Mouse (Mus musculus) intestine, embryonic 14.5 days (tissue): ENCODE data around the gene Gm26602. TPM values are rescaled to one million over a fixed set of nuclear protein-coding genes. Genes with fewer than 3 reads are reported as not detected.
A peak's percentile ranks its signal among the peaks of the same experiment; 100 is the strongest.
"Not testable (repeated sequence)": the region's sequence is repeated elsewhere in the genome, so short reads cannot be mapped to it uniquely, and the experiment has no call there.

ENCODE experiments used
- ATAC-seq: fragments of 200-750 bp; cut with Nextera tagmentation; replicated peaks from 2 replicates; pipeline ENCODE4 v1.8.0; 2017; ENCODE audit warnings: low read depth, moderate number of reproducible peaks, moderate TSS enrichment, moderate library complexity; ENCODE audit not compliant: low FRiP score, low TSS enrichment
- DNase-seq: peaks from one replicate; pipeline ENCODE4 v3.0.0-alpha.2; 2018; ENCODE audit warnings: low spot score
- H3K27ac ChIP-seq: fragments of 300-500 bp; sonication (generic); 2 replicates; pipeline ENCODE4 v1.5.1; 2014; ENCODE audit warnings: low read depth, mild to moderate bottlenecking, control low read depth
- H3K27me3 ChIP-seq: fragments of 300-500 bp; sonication (generic); replicated peaks from 2 replicates; pipeline ENCODE4 v1.6.1; 2014; ENCODE audit warnings: low read length, control low read depth; ENCODE audit not compliant: control insufficient read depth, insufficient read depth
- H3K36me3 ChIP-seq: fragments of 300-500 bp; sonication (generic); 2 replicates; pipeline ENCODE4 v1.6.1; 2014; ENCODE audit warnings: low read length, control low read depth; ENCODE audit not compliant: control insufficient read depth, insufficient read depth
- H3K4me1 ChIP-seq: fragments of 300-500 bp; sonication (generic); replicated peaks from 2 replicates; pipeline ENCODE4 v1.6.1; 2014; ENCODE audit warnings: low read length, control low read depth, mixed read lengths; ENCODE audit not compliant: control insufficient read depth, insufficient read depth
- H3K4me2 ChIP-seq: fragments of 300-500 bp; sonication (generic); 2 replicates; pipeline ENCODE4 v1.6.1; 2014; ENCODE audit warnings: low read length
- H3K4me3 ChIP-seq: fragments of 300-500 bp; sonication (generic); 2 replicates; pipeline ENCODE4 v1.5.1; 2014; ENCODE audit warnings: low read depth, low read length, control low read depth, mixed read lengths
- H3K9ac ChIP-seq: fragments of 300-500 bp; sonication (generic); 2 replicates; pipeline ENCODE4 v1.6.1; 2014; ENCODE audit warnings: mild to moderate bottlenecking, low read length
- H3K9me3 ChIP-seq: fragments of 300-500 bp; sonication (generic); 2 replicates; pipeline ENCODE4 v1.6.1; 2016; ENCODE audit warnings: low read length, control low read depth; ENCODE audit not compliant: control insufficient read depth
- WGBS: fragments of 180-500 bp; shearing (Covaris S2); extraction: QIAGEN DNeasy Blood & Tissue Kit; methylation state at CpG from one replicate; pipeline ENCODE4 v1.1.7; 2014; 5-methylcytosine and 5-hydroxymethylcytosine counted together
- polyA plus RNA-seq: library from polyadenylated mRNA; unstranded; fragments of >200 nt; fragmentation: Nextera tagmentation; extraction: Ambion mirVana; gene quantifications from 2 replicates; pipeline ENCODE4 v1.2.1, GENCODE M21; 2014

The Gm26602 gene
- polyA plus RNA-seq, 1 experiment from 2014 or later, result not detected

DNA sequence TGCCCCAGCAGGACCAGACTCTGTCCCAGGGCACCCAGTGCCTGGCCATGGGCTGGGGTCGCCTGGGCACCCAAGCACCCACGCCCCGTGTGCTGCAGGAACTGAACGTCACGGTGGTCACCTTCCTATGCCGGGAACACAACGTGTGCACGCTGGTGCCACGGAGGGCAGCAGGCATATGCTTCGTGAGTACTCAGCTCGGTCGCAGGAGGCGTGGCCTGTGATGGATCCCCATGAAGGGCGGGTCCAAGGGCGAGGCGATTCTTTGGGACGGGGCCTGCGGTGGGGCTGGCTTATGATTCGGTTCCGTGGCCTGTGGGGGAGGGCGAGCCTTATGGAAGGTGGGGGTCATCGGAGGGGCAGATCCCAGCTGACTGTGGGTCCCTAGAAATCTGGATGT is 28.7 kb upstream of the Gm26602 start:
- Histone ChIP-seq H3K9ac (peak overlapping the region; percentile 29; the same call in 1 of the 2 replicates), H3K4me1 (peaks cover 13% of the 10 kb centered on the region; the same call in 1 of the 2 replicates), H3K27ac (no peak overlapping the region), H3K27me3 (no peaks in the 10 kb centered on the region), H3K9me3 (no peaks in the 10 kb centered on the region), H3K36me3 (no peaks in the 10 kb centered on the region), H3K4me3 (peak overlapping the region; percentile 18; the same call in 1 of the 2 replicates), H3K4me2 (peak overlapping the region; percentile 42)
- 0 out of 2 replicates have a peak, but pooled peaks have one; percentile 21 for ATAC-seq
- 7% methylated on average over 22 of the region's 22 CpGs for WGBS
- no peak for DNase-seq

DNA sequence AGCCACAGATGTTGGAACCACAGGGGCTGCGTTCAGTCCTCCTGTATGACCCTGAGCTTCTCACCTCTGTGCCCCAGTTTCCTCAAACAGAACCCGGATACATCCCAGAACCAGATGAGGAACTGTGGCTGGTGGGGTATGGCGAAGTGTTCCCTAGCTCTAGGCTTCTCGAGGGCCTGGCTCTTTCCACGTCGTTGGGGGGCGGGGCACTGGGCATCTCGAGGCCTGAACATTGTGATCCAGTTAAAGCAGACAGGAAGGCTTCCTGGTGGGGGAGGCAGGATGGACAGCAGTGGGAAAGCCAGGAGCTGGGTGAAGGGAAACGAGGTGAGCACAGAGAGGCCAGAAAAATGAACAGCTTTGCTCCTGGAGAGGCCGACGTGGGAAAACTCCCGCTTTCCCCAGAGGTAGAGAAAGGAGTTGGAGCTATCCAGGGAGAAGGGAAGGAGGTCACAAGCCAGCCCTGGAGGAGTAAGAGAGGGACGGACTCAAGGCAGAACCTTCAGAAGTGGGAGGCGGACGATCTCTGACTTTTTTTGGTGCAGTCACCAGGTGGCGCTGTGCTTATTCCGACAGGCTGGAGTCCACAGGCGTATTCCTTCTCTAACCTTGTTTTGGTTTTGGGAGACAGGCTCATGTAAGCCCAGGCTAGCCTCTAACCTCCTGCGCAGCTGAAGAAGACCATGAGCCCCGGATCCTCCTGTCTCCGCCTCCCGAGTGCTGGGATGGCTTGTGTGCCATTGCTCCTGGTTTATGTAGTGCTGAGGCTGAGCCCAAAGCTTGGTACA is 27.2 kb upstream of the Gm26602 start:
- DNase-seq (peak; percentile 87), ATAC-seq (0 out of 2 replicates have a peak, but pooled peaks have one; percentile 7)
- Histone ChIP-seq H3K4me1 (peaks cover 13% of the 10 kb centered on the region; the same call in 1 of the 2 replicates), H3K9me3 (no peaks in the 10 kb centered on the region), H3K9ac (no peak overlapping the region), H3K4me2 (no peak overlapping the region), H3K36me3 (no peaks in the 10 kb centered on the region), H3K27ac (no peak overlapping the region), H3K27me3 (no peaks in the 10 kb centered on the region), H3K4me3 (no peak overlapping the region)
- WGBS, result 20% methylated on average over 22 of the region's 22 CpGs

DNA sequence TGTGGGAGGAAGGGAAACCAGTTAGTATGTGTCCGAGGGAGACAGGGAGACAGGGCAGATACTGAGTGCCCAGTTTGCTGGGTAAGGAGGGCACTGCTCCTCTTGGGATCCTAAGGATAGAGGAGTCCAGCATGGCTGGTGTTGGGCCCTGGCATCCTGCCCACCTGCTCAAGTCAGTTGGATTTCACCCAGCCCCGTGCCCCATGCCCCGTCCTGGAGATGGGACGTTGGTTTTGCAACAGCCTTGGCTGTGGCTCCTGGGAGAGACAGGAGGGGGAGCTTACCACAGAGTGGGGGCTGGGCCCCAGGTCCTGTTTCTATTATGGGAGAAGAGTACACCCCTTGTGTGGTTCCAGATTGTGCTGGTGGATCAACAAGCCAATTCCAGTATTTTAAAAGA is 26.2 kb upstream of the Gm26602 start:
- Histone ChIP-seq H3K36me3 (no peaks in the 10 kb centered on the region), H3K4me2 (no peak overlapping the region), H3K27me3 (no peaks in the 10 kb centered on the region), H3K9me3 (no peaks in the 10 kb centered on the region), H3K4me3 (no peak overlapping the region), H3K9ac (no peak overlapping the region), H3K27ac (no peak overlapping the region), H3K4me1 (peaks cover 13% of the 10 kb centered on the region; the same call in 1 of the 2 replicates)
- ATAC-seq (no peak), DNase-seq (no peak)
- 67% methylated on average over 4 of the region's 4 CpGs for WGBS

- 52% methylated on average over 2 of the region's 3 CpGs for WGBS
- H3K4me3 ChIP-seq, H3K27ac ChIP-seq, H3K36me3 ChIP-seq, H3K9ac ChIP-seq, H3K27me3 ChIP-seq, H3K9me3 ChIP-seq, ATAC-seq, DNase-seq, H3K4me2 ChIP-seq: not testable (repeated sequence)
- H3K4me1 ChIP-seq, result peaks cover 13% of the 10 kb centered on the region; the same call in 1 of the 2 replicates
Measured at GRCm38 (mm10) chr10:79884938-79885337, 25.7 kb upstream of the Gm26602 start.

DNA sequence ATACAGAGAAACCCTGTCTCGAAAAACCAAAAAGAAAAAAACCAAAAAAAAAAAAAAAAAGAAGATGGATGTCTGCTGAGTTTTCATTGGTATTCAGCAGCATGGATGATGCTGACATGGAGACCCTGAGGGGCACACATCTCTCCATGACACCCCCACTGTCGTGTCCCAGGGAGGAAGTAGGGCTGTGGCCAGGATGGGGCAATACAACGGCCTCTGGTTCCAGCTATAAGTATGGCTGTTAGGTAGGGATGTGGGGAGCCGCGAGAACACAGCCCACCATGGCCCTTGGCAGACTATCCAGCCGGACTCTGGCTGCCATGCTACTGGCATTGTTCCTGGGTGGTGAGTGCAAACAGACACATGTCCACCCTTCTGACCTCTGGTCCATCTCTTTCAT is 24.6 kb upstream of the Gm26602 start, which contains the start of gene Elane:
Gene Elane, plus strand, starts transcription at position 194 of the 400 bp plus-strand sequence.
- Histone ChIP-seq H3K9me3 (no peaks in the 10 kb centered on the region), H3K27ac (no peak within 1 kb of the TSS), H3K4me2 (no peak within 1 kb of the TSS), H3K4me1 (peaks cover 11% of the 10 kb centered on the region; the same call in 1 of the 2 replicates), H3K4me3 (no peak within 1 kb of the TSS), H3K36me3 (no peaks in the 10 kb centered on the region), H3K9ac (no peak within 1 kb of the TSS), H3K27me3 (no peaks in the 10 kb centered on the region)
- 69% methylated on average over 6 of the region's 6 CpGs for WGBS
- no peak for ATAC-seq
- DNase-seq, result no peak

DNA sequence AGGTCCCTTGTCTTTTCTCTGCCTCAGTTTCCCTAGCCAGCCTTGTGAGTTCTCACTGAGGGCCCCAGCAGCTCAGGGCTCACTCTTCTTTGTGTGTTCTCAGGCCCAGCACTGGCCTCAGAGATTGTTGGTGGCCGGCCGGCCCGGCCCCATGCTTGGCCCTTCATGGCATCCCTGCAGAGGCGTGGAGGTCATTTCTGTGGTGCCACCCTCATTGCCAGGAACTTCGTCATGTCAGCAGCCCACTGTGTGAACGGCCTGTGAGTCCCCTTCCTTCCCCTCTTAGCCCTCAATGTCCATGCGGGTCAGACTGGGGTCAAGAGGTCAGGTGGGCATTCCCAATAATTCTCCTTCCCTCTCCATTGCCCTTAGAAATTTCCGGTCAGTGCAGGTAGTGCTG is 24.0 kb upstream of the Gm26602 start:
- H3K9me3 ChIP-seq, result no peaks in the 10 kb centered on the region
- H3K27ac ChIP-seq, result no peak overlapping the region
- WGBS, result 72% methylated on average over 8 of the region's 8 CpGs
- H3K4me1 ChIP-seq, result peaks cover 11% of the 10 kb centered on the region; the same call in 1 of the 2 replicates
- DNase-seq, result no peak
- no peaks in the 10 kb centered on the region for H3K27me3 ChIP-seq
- no peak overlapping the region for H3K9ac ChIP-seq
- H3K36me3 ChIP-seq, result no peaks in the 10 kb centered on the region
- no peak overlapping the region for H3K4me2 ChIP-seq
- no peak for ATAC-seq
- H3K4me3 ChIP-seq, result no peak overlapping the region

- H3K27ac ChIP-seq, result no peak overlapping the region
- H3K4me3 ChIP-seq, result no peak overlapping the region
- H3K36me3 ChIP-seq, result no peaks in the 10 kb centered on the region
- DNase-seq (no peak), ATAC-seq (no peak)
- no peaks in the 10 kb centered on the region for H3K4me1 ChIP-seq
- H3K4me2 ChIP-seq, result no peak overlapping the region
- no peak overlapping the region for H3K9ac ChIP-seq
- 44% methylated on average over 2 of the region's 2 CpGs for WGBS
- no peaks in the 10 kb centered on the region for H3K27me3 ChIP-seq
- no peaks in the 10 kb centered on the region for H3K9me3 ChIP-seq
Measured at GRCm38 (mm10) chr10:79889386-79889785, 21.3 kb upstream of the Gm26602 start.

- Histone ChIP-seq H3K9me3 (no peaks in the 10 kb centered on the region), H3K4me1 (no peaks in the 10 kb centered on the region), H3K4me2 (no peak within 1 kb of the TSS), H3K27ac (no peak within 1 kb of the TSS), H3K4me3 (no peak within 1 kb of the TSS), H3K36me3 (peaks cover 7% of the 10 kb centered on the region; the same call in 1 of the 2 replicates), H3K9ac (no peak within 1 kb of the TSS), H3K27me3 (no peaks in the 10 kb centered on the region)
- 41% methylated on average over 5 of the region's 5 CpGs for WGBS
- ATAC-seq (no peak), DNase-seq (no peak)
Measured at GRCm38 (mm10) chr10:79890670-79891069, 20.0 kb upstream of the Gm26602 start, which contains the start of gene Cfd. Gene Cfd (plus strand): TSS chr10:79890853.
